Mouse (Mus musculus): Measurements from ENCODE around the gene Unc80. TPM values are rescaled to one million over a fixed set of nuclear protein-coding genes. Genes with fewer than 3 reads are reported as not detected.
A peak's percentile ranks its signal among the peaks of the same experiment; 100 is the strongest.

The Unc80 gene
- not detected in 2 replicates for polyA plus RNA-seq (2016; fragmentation: Nextera tagmentation; extraction: Ambion mirVana)

- WGBS (ENCODE audit: insufficient replicate concordance): 2% methylated on average over 66 of the region's 83 CpGs
- ATAC-seq: no peak; the same call in 1 of the 2 replicates
- Histone ChIP-seq H3K4me3 (peak within 1 kb of the TSS; percentile 38), H3K27me3 (replicated peaks) (peaks cover 21% of the 10 kb centered on the region), H3K4me2 (peak within 1 kb of the TSS; percentile 59), H3K27ac (no peak within 1 kb of the TSS), H3K9ac (no peak within 1 kb of the TSS), H3K4me1 (no peaks in the 10 kb centered on the region), H3K9me3 (replicated peaks) (no peaks in the 10 kb centered on the region), H3K36me3 (no peaks in the 10 kb centered on the region)
These were observed at the start of gene Unc80 for GRCm38 (mm10) chr1:66467821-66468703. TSS of gene Unc80 (plus strand) at chr1:66468367.

GRCm38 (mm10) chr1:66426073-66426472 is 42.1 kb upstream of the Unc80 start:
- Histone ChIP-seq H3K27ac (no peak overlapping the region), H3K4me1 (no peaks in the 10 kb centered on the region), H3K9me3 (replicated peaks) (no peaks in the 10 kb centered on the region), H3K27me3 (replicated peaks) (no peaks in the 10 kb centered on the region), H3K4me2 (no peak overlapping the region), H3K4me3 (no peak overlapping the region), H3K9ac (no peak overlapping the region), H3K36me3 (no peaks in the 10 kb centered on the region)
- WGBS (ENCODE audit: insufficient replicate concordance): 68% methylated on average over 5 of the region's 5 CpGs
- ATAC-seq: no peak

- Histone ChIP-seq H3K9me3 (replicated peaks) (no peaks in the 10 kb centered on the region), H3K4me2 (no peak overlapping the region), H3K4me1 (no peaks in the 10 kb centered on the region), H3K4me3 (no peak overlapping the region), H3K27me3 (replicated peaks) (no peaks in the 10 kb centered on the region), H3K27ac (no peak overlapping the region), H3K36me3 (no peaks in the 10 kb centered on the region), H3K9ac (no peak overlapping the region)
- ATAC-seq: no peak
These were observed 37.2 kb upstream of the Unc80 start for GRCm38 (mm10) chr1:66430962-66431361.

GRCm38 (mm10) chr1:66431472-66431871 is 36.7 kb upstream of the Unc80 start:
- WGBS (ENCODE audit: insufficient replicate concordance): 58% methylated on average over 6 of the region's 6 CpGs
- H3K4me2 ChIP-seq: no peak overlapping the region
- no peaks in the 10 kb centered on the region for H3K9me3 ChIP-seq (replicated peaks)
- H3K4me1 ChIP-seq: no peaks in the 10 kb centered on the region
- H3K27me3 ChIP-seq (replicated peaks): no peaks in the 10 kb centered on the region
- H3K9ac ChIP-seq: no peak overlapping the region
- H3K36me3 ChIP-seq: no peaks in the 10 kb centered on the region
- no peak overlapping the region for H3K27ac ChIP-seq
- no peak overlapping the region for H3K4me3 ChIP-seq
- ATAC-seq: no peak

- H3K4me3 ChIP-seq: no peak overlapping the region
- no peaks in the 10 kb centered on the region for H3K9me3 ChIP-seq (replicated peaks)
- H3K4me1 ChIP-seq: no peaks in the 10 kb centered on the region
- H3K27me3 ChIP-seq (replicated peaks): no peaks in the 10 kb centered on the region
- H3K27ac ChIP-seq: no peak overlapping the region
- ATAC-seq: no peak
- H3K36me3 ChIP-seq: no peaks in the 10 kb centered on the region
- 66% methylated on average over 2 of the region's 2 CpGs for WGBS (ENCODE audit: insufficient replicate concordance)
- no peak overlapping the region for H3K9ac ChIP-seq
- no peak overlapping the region for H3K4me2 ChIP-seq
These were observed 30.1 kb upstream of the Unc80 start for GRCm38 (mm10) chr1:66438069-66438468.

GRCm38 (mm10) chr1:66442922-66443321 is 25.2 kb upstream of the Unc80 start:
- Histone ChIP-seq H3K4me1 (no peaks in the 10 kb centered on the region), H3K4me3 (no peak overlapping the region), H3K9ac (no peak overlapping the region), H3K36me3 (no peaks in the 10 kb centered on the region), H3K27me3 (replicated peaks) (no peaks in the 10 kb centered on the region), H3K9me3 (replicated peaks) (no peaks in the 10 kb centered on the region), H3K27ac (no peak overlapping the region), H3K4me2 (no peak overlapping the region)
- 66% methylated on average over 2 of the region's 2 CpGs for WGBS (ENCODE audit: insufficient replicate concordance)
- no peak for ATAC-seq

- no peaks in the 10 kb centered on the region for H3K9me3 ChIP-seq (replicated peaks)
- ATAC-seq: no peak
- no peak overlapping the region for H3K27ac ChIP-seq
- H3K9ac ChIP-seq: no peak overlapping the region
- no peak overlapping the region for H3K4me3 ChIP-seq
- no peaks in the 10 kb centered on the region for H3K4me1 ChIP-seq
- H3K27me3 ChIP-seq (replicated peaks): no peaks in the 10 kb centered on the region
- no peak overlapping the region for H3K4me2 ChIP-seq
- 55% methylated on average over 2 of the region's 2 CpGs for WGBS (ENCODE audit: insufficient replicate concordance)
- no peaks in the 10 kb centered on the region for H3K36me3 ChIP-seq
These were observed 18.7 kb upstream of the Unc80 start for GRCm38 (mm10) chr1:66449471-66449870.

GRCm38 (mm10) chr1:66456580-66456979 is 11.6 kb upstream of the Unc80 start:
- Histone ChIP-seq H3K27me3 (replicated peaks) (no peaks in the 10 kb centered on the region), H3K36me3 (no peaks in the 10 kb centered on the region), H3K9ac (no peak overlapping the region), H3K27ac (no peak overlapping the region), H3K9me3 (replicated peaks) (no peaks in the 10 kb centered on the region), H3K4me2 (no peak overlapping the region), H3K4me3 (no peak overlapping the region), H3K4me1 (no peaks in the 10 kb centered on the region)
- no peak for ATAC-seq
- WGBS (ENCODE audit: insufficient replicate concordance): 18% methylated on average over 2 of the region's 2 CpGs

GRCm38 (mm10) chr1:66457747-66458146 is 10.4 kb upstream of the Unc80 start:
- Histone ChIP-seq H3K4me2 (no peak overlapping the region), H3K4me1 (no peaks in the 10 kb centered on the region), H3K27ac (no peak overlapping the region), H3K4me3 (no peak overlapping the region), H3K27me3 (replicated peaks) (no peaks in the 10 kb centered on the region), H3K9ac (no peak overlapping the region), H3K36me3 (no peaks in the 10 kb centered on the region), H3K9me3 (replicated peaks) (no peaks in the 10 kb centered on the region)
- 55% methylated on average over 3 of the region's 3 CpGs for WGBS (ENCODE audit: insufficient replicate concordance)
- no peak for ATAC-seq

- Histone ChIP-seq H3K27ac (no peak overlapping the region), H3K4me2 (no peak overlapping the region), H3K9me3 (replicated peaks) (no peaks in the 10 kb centered on the region), H3K4me1 (no peaks in the 10 kb centered on the region), H3K36me3 (no peaks in the 10 kb centered on the region), H3K9ac (no peak overlapping the region), H3K4me3 (no peak overlapping the region), H3K27me3 (replicated peaks) (no peaks in the 10 kb centered on the region)
- ATAC-seq: no peak
- 59% methylated on average over 3 of the region's 3 CpGs for WGBS (ENCODE audit: insufficient replicate concordance)
These were observed 8.8 kb upstream of the Unc80 start for GRCm38 (mm10) chr1:66459394-66459793.

GRCm38 (mm10) chr1:66460850-66461249 is 7.3 kb upstream of the Unc80 start:
- no peaks in the 10 kb centered on the region for H3K27me3 ChIP-seq (replicated peaks)
- no peaks in the 10 kb centered on the region for H3K9me3 ChIP-seq (replicated peaks)
- no peak overlapping the region for H3K27ac ChIP-seq
- no peaks in the 10 kb centered on the region for H3K36me3 ChIP-seq
- no peak overlapping the region for H3K4me2 ChIP-seq
- H3K4me1 ChIP-seq: no peaks in the 10 kb centered on the region
- WGBS (ENCODE audit: insufficient replicate concordance): 73% methylated on average over 4 of the region's 4 CpGs
- H3K9ac ChIP-seq: no peak overlapping the region
- no peak for ATAC-seq
- no peak overlapping the region for H3K4me3 ChIP-seq

- peak overlapping the region; percentile 59; the same call in 1 of the 2 replicates for H3K4me2 ChIP-seq
- no peak overlapping the region for H3K9ac ChIP-seq
- H3K4me3 ChIP-seq: no peak overlapping the region
- 19% methylated on average over 3 of the region's 3 CpGs for WGBS (ENCODE audit: insufficient replicate concordance)
- H3K27ac ChIP-seq: no peak overlapping the region
- H3K36me3 ChIP-seq: no peaks in the 10 kb centered on the region
- no peaks in the 10 kb centered on the region for H3K4me1 ChIP-seq
- H3K27me3 ChIP-seq (replicated peaks): peaks cover 21% of the 10 kb centered on the region
- no peak for ATAC-seq
- no peaks in the 10 kb centered on the region for H3K9me3 ChIP-seq (replicated peaks)
These were observed 495 bp downstream of the Unc80 start for GRCm38 (mm10) chr1:66468704-66469020.

- no peaks in the 10 kb centered on the region for H3K36me3 ChIP-seq
- H3K4me3 ChIP-seq: no peak overlapping the region
- H3K9ac ChIP-seq: no peak overlapping the region
- ATAC-seq: no peak
- no peaks in the 10 kb centered on the region for H3K27me3 ChIP-seq (replicated peaks)
- WGBS (ENCODE audit: insufficient replicate concordance): 71% methylated on average over 3 of the region's 3 CpGs
- no peaks in the 10 kb centered on the region for H3K4me1 ChIP-seq
- no peak overlapping the region for H3K4me2 ChIP-seq
- no peaks in the 10 kb centered on the region for H3K9me3 ChIP-seq (replicated peaks)
- no peak overlapping the region for H3K27ac ChIP-seq
These were observed 14.6 kb downstream of the Unc80 start for GRCm38 (mm10) chr1:66482751-66483150.
